Mouse (Mus musculus) brain, embryonic 14.5 days (tissue): ENCODE measurements around the gene Rhpn2.

Experiments
- CTCF ChIP-seq: fragments of 200-500 bp; IDR thresholded peaks from 2 replicates; pipeline ENCODE4 v1.5.1; 2012; ENCODE audit warnings: inconsistent platforms, mild to moderate bottlenecking, moderate library complexity, borderline replicate concordance; ENCODE audit not compliant: insufficient read depth, insufficient read length; ENCODE audit errors: extremely low read depth
- POLR2A ChIP-seq: fragments of 200-500 bp; IDR thresholded peaks from 2 replicates; pipeline ENCODE4 v1.6.1; 2012; ENCODE audit warnings: mild to moderate bottlenecking, inconsistent platforms, borderline replicate concordance; ENCODE audit not compliant: poor library complexity, insufficient read depth, insufficient read length, severe bottlenecking; ENCODE audit errors: extremely low read depth

GRCm38 (mm10) chr7:35392935-35393334 is 59.0 kb downstream of the Rhpn2 start:
- TF ChIP-seq CTCF (peak; percentile 30; the same call in 1 of the 2 replicates), POLR2A (no peak)
